Mouse (Mus musculus): ENCODE data around the gene Olfr536. TPM values are rescaled to one million over a fixed set of nuclear protein-coding genes. Genes with fewer than 3 reads are reported as not detected.
"Not testable (repeated sequence)": the region's sequence is repeated elsewhere in the genome, so short reads cannot be mapped to it uniquely, and the experiment has no call there.

Gene Olfr536
- not detected in 2 replicates for polyA plus RNA-seq (2012; ENCODE audit: insufficient read depth, insufficient read length, missing spikeins)

DNA sequence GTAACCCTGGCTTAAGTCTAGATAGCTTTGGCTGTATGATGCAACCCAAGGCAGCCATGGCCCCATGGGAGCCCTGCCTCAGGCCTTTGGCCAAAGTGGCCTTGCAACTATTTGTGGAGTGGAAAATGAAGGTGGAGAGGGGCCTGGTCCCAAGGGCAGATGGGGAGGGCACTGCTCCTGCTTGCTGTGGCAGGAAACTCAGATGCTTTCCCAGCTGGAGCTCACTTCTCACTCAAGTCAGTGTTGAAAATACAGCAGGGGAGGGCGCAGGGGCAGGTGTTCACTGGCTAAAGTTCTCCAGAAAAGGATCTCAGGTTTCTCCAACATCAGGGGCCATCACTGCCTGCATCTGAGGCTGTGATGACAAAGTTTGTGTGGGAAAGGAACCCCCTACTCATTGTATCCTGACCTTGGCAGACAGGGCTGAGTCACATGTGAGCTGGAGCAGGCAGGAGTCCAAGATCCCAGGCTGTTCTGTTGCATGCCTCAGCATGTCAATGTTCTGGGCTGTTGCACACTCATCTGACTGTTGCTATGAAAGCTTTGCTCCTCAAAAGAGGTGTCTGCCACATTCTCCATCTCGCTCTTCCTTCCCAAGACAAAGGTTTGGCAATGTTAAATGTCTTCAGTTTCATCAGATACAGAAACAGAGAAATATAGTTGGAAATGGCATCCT is at the start of gene Olfr536:
Gene Olfr536 (minus strand): TSS at position 51 of the 676 bp plus-strand sequence.
- not testable (repeated sequence) for H3K27ac ChIP-seq (replicated peaks; ENCODE audit: low read depth, low read length); H3K4me1 ChIP-seq (ENCODE audit: control insufficient read depth, insufficient read depth, insufficient read length, low read length); H3K4me3 ChIP-seq (ENCODE audit: insufficient read depth, low read depth, low read length)

- Histone ChIP-seq H3K4me3 (ENCODE audit: insufficient read depth, low read depth, low read length) (no peak overlapping the region), H3K27ac (replicated peaks; ENCODE audit: low read depth, low read length) (no peak overlapping the region), H3K4me1 (ENCODE audit: control insufficient read depth, insufficient read depth, insufficient read length, low read length) (no peaks in the 10 kb centered on the region)
These were observed 32.5 kb upstream of the Olfr536 start for GRCm38 (mm10) chr7:140539746-140540145.

DNA sequence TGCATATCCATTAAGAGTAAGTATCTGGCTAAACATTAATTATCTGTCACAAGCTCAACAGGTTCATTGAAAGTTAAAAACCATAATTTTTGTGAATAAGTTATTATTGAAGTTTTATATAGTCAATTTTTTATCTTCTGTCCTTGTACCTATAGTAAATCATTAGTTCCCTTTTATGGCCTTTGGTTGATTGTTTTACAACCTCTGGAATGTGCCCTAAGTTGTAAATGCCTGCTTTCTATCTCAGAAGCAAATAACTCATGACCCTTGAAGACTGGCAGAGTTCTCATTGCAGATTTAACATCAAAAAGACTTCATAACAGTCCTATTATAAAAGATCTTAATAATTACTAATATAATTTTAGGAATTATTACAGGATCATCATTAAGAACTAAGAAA is 12.5 kb downstream of the Olfr536 start:
- no peak overlapping the region for H3K27ac ChIP-seq (replicated peaks; ENCODE audit: low read depth, low read length)
- H3K4me3 ChIP-seq (ENCODE audit: insufficient read depth, low read depth, low read length): no peak overlapping the region
- no peaks in the 10 kb centered on the region for H3K4me1 ChIP-seq (ENCODE audit: control insufficient read depth, insufficient read depth, insufficient read length, low read length)

DNA sequence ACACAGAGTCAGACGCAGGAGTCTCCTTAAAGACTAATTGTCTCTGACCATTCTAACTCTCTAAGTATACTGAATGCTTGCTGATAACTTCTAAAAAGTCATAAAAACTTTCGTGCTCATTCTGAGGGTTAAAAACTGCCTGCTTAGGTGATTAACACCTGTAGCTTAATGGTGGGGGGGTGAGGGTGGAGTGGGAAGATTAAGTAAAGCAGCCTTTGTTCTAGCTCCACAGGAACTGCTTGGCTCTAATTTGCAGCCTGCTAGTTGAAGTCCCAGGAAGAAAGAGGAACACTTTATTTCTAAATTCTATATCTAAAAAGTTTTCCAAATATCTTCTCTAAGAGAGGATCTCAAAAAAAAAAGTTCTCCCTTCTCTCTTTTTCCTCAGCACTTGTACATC is 13.0 kb downstream of the Olfr536 start:
- Histone ChIP-seq H3K27ac (replicated peaks; ENCODE audit: low read depth, low read length) (no peak overlapping the region), H3K4me1 (ENCODE audit: control insufficient read depth, insufficient read depth, insufficient read length, low read length) (no peaks in the 10 kb centered on the region), H3K4me3 (ENCODE audit: insufficient read depth, low read depth, low read length) (no peak overlapping the region)

GRCm38 (mm10) chr7:140488981-140489380 is 18.2 kb downstream of the Olfr536 start:
- H3K4me3 ChIP-seq (ENCODE audit: insufficient read depth, low read depth, low read length): no peak overlapping the region
- no peak overlapping the region for H3K27ac ChIP-seq (replicated peaks; ENCODE audit: low read depth, low read length)
- no peaks in the 10 kb centered on the region for H3K4me1 ChIP-seq (ENCODE audit: control insufficient read depth, insufficient read depth, insufficient read length, low read length)

- no peaks in the 10 kb centered on the region for H3K4me1 ChIP-seq (ENCODE audit: control insufficient read depth, insufficient read depth, insufficient read length, low read length)
- no peak within 1 kb of the TSS for H3K4me3 ChIP-seq (ENCODE audit: insufficient read depth, low read depth, low read length)
- no peak within 1 kb of the TSS for H3K27ac ChIP-seq (replicated peaks; ENCODE audit: low read depth, low read length)
These were observed 23.3 kb downstream of the Olfr536 start, which contains the start of gene Olfr535 for GRCm38 (mm10) chr7:140483916-140484315. Gene Olfr535 (plus strand): TSS chr7:140484216.

DNA sequence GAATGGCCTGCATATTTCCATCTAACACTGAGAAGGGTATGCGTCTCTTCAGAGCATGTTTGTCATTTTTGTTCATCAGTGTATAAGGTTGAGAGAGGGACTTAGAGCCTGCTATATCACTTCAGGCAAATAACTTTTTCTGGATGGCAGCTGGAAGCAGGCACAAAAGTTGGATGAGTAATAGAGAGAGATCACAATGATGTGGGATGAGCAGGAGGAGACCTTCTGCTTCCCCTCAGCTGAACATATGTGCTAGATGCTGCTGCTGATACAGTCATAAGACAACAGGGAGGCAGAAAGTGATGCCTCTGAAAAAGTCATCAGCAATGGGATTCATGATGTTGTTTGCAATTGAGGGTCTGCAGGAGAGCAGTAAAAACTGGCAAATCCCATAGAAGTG is 28.5 kb downstream of the Olfr536 start:
- Histone ChIP-seq H3K27ac (replicated peaks; ENCODE audit: low read depth, low read length) (no peak overlapping the region), H3K4me3 (ENCODE audit: insufficient read depth, low read depth, low read length) (no peak overlapping the region)

GRCm38 (mm10) chr7:140477886-140478285 is 29.3 kb downstream of the Olfr536 start:
- H3K27ac ChIP-seq (replicated peaks; ENCODE audit: low read depth, low read length): no peak overlapping the region
- H3K4me1 ChIP-seq (ENCODE audit: control insufficient read depth, insufficient read depth, insufficient read length, low read length): no peaks in the 10 kb centered on the region
- no peak overlapping the region for H3K4me3 ChIP-seq (ENCODE audit: insufficient read depth, low read depth, low read length)

More for the DNA sequence above, 28.5 kb downstream of the Olfr536 start:
- no peaks in the 10 kb centered on the region for H3K4me1 ChIP-seq (ENCODE audit: control insufficient read depth, insufficient read depth, insufficient read length, low read length)

- H3K4me3 ChIP-seq (ENCODE audit: insufficient read depth, low read depth, low read length); H3K4me1 ChIP-seq (ENCODE audit: control insufficient read depth, insufficient read depth, insufficient read length, low read length); H3K27ac ChIP-seq (replicated peaks; ENCODE audit: low read depth, low read length): not testable (repeated sequence)
These were observed 44.1 kb downstream of the Olfr536 start, which contains the start of gene Olfr533 for GRCm38 (mm10) chr7:140463070-140463469. Gene Olfr533 (plus strand): TSS chr7:140463370.

Other genes starting within 250 kb of the Olfr536 start
- not detected in 2 replicates for gene Olfr525, start 186.5 kb downstream of the Olfr536 start, polyA plus RNA-seq (2012; ENCODE audit: insufficient read depth, insufficient read length, missing spikeins)
- not detected in 2 replicates for gene Olfr527, start 173.4 kb downstream of the Olfr536 start, polyA plus RNA-seq (2012; ENCODE audit: insufficient read depth, insufficient read length, missing spikeins)
- not detected in 2 replicates for gene Olfr60, start 145.7 kb downstream of the Olfr536 start, polyA plus RNA-seq (2012; ENCODE audit: insufficient read depth, insufficient read length, missing spikeins)
- gene Olfr530, start 131.1 kb downstream of the Olfr536 start, polyA plus RNA-seq (2012; ENCODE audit: insufficient read depth, insufficient read length, missing spikeins): not detected in 2 replicates
- gene Olfr531, start 104.5 kb downstream of the Olfr536 start, polyA plus RNA-seq (2012; ENCODE audit: insufficient read depth, insufficient read length, missing spikeins): not detected in 2 replicates
- not detected in 2 replicates for gene Olfr532, start 85.8 kb downstream of the Olfr536 start, polyA plus RNA-seq (2012; ENCODE audit: insufficient read depth, insufficient read length, missing spikeins)
- not detected in 2 replicates for gene Olfr533, start 44.0 kb downstream of the Olfr536 start, polyA plus RNA-seq (2012; ENCODE audit: insufficient read depth, insufficient read length, missing spikeins)
- gene Olfr535, start 23.2 kb downstream of the Olfr536 start, polyA plus RNA-seq (2012; ENCODE audit: insufficient read depth, insufficient read length, missing spikeins): not detected in 2 replicates
- not detected in 2 replicates for gene Olfr538, start 60.5 kb upstream of the Olfr536 start, polyA plus RNA-seq (2012; ENCODE audit: insufficient read depth, insufficient read length, missing spikeins)
- gene Olfr46, start 93.9 kb upstream of the Olfr536 start, polyA plus RNA-seq (2012; ENCODE audit: insufficient read depth, insufficient read length, missing spikeins): not detected in 2 replicates
- gene Olfr61, start 121.6 kb upstream of the Olfr536 start, polyA plus RNA-seq (2012; ENCODE audit: insufficient read depth, insufficient read length, missing spikeins): not detected in 2 replicates
- gene Olfr53, start 139.1 kb upstream of the Olfr536 start, polyA plus RNA-seq (2012; ENCODE audit: insufficient read depth, insufficient read length, missing spikeins): not detected in 2 replicates
- gene Olfr539, start 152.5 kb upstream of the Olfr536 start, polyA plus RNA-seq (2012; ENCODE audit: insufficient read depth, insufficient read length, missing spikeins): not detected in 2 replicates
- not detected in 2 replicates for gene Olfr45, start 174.6 kb upstream of the Olfr536 start, polyA plus RNA-seq (2012; ENCODE audit: insufficient read depth, insufficient read length, missing spikeins)
- gene Olfr541, start 189.9 kb upstream of the Olfr536 start, polyA plus RNA-seq (2012; ENCODE audit: insufficient read depth, insufficient read length, missing spikeins): not detected in 2 replicates